Mouse (Mus musculus): ENCODE results near the gene Celsr1.

DNA sequence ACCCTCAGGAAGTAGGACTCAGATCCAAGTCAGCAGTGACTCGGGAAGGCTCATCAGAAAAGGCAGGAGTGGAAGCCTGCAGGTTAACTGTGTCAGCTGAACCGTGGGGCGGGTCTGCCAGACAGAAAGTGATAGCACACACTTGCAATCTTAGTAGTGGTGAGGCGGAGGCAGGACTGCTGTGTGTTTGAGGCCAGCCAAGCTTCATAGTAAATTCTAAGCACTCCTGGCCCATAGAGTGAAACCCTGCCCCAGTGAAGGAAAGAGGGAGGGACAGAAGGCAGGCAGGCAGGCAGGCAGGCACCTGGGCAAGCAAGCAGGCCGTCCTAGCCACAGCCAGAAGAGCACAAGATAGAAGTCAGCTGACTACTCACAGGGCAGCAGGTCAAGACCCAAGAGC is 148.0 kb downstream of the Celsr1 start:
- no peak for TF ChIP-seq CTCF (IDR thresholded peaks at IDR 0.05; ENCODE audit: low read depth, low read length)
- no peak for TF ChIP-seq GATA1 (IDR thresholded peaks at IDR 0.05; ENCODE audit: borderline replicate concordance, low read length)
- TF ChIP-seq TAL1 (conservative IDR thresholded peaks at IDR 0.05; ENCODE audit: low read depth, low read length) = no peak
